Mouse (Mus musculus) bone marrow, adult 2 months (tissue): ENCODE measurements around the gene Adprhl2.

Source experiments
- CTCF ChIP-seq: fragments of 200-500 bp; IDR thresholded peaks from 2 replicates; pipeline ENCODE4 v1.5.1; 2011; ENCODE audit warnings: low read length, control low read depth; ENCODE audit not compliant: control insufficient read depth, insufficient read depth
- POLR2A ChIP-seq: fragments of 200-500 bp; IDR thresholded peaks from 2 replicates; pipeline ENCODE4 v1.6.1; 2011; ENCODE audit warnings: low read depth, mild to moderate bottlenecking, control low read depth, low read length, borderline replicate concordance; ENCODE audit not compliant: control insufficient read depth

DNA sequence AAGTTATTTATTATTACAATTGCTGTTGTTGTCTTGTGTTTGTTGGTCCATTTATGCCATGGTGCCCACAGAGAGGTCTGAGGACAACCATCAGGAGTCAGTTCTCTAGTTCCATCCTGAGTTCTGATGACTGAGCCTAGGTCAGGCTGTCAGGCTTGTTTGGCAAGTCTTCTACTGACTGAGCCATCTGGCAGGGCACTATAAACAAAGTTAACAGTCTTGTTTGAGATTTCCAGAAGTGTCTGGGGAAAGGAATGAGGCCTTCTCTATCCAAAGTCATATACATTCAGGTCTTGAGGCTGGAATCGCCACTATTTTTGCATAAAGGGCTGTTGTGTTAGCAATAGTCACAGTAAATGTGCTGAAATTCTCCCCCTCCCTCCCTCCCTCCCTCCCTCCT is 10.2 kb upstream of the Adprhl2 start:
- no peak for TF ChIP-seq CTCF
- no peak for TF ChIP-seq POLR2A
